Mouse (Mus musculus): ENCODE results near the gene Gm11084. TPM values are rescaled to one million over a fixed set of nuclear protein-coding genes. Genes with fewer than 3 reads are reported as not detected.

Gene Gm11084
- polyA plus RNA-seq, 1 experiment from 2014 or later, result not detected

DNA sequence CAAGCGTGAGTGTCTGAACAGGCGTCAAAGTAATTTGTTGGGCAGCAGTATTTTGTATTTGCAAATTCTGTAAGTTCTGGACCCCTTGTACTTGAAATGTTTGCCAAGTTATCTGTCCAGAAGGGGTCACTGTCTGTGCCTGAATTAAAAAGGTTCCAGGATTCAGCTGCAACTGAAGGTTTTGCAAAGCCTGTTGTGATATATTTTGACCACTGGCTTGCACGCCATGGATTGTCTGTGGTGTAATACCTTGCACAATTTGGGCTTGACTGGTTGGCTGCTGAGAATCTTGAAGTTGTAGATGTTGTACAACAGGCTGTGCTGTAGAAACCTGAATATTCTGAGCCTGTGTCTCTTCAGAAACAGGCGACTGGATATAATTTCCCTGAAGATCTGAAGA is 16.2 kb downstream of the Gm11084 start:
- H3K27ac ChIP-seq (ENCODE audit: low read length), result no peak overlapping the region

DNA sequence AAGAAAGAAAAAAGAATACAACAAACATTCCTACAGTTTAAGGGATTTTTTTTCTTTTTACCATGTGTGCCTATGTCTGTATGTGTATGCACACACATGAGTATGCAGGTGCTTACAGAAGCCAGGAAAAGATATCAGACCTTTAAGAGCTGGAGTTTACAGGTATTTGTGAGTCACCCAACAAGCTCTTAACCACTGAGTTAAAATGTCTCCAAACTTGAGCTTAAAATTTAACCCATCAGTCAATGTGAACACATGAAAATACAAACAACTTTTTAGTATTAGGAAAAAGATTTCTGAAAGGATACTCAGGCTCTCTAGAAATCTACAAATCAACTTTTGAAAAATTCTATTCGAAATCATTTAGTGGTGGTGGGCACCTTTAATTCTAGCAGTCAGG is 18.0 kb downstream of the Gm11084 start:
- Histone ChIP-seq H3K4me3 (replicated peaks; ENCODE audit: low read length) (no peak overlapping the region), H3K9ac (replicated peaks; ENCODE audit: low read depth, low read length) (no peak overlapping the region), H3K9me3 (ENCODE audit: control insufficient read depth, low read length) (no peaks in the 10 kb centered on the region), H3K36me3 (ENCODE audit: control insufficient read depth, insufficient read depth) (peaks cover 16% of the 10 kb centered on the region), H3K4me1 (replicated peaks; ENCODE audit: control insufficient read depth, insufficient read depth, low read length) (no peaks in the 10 kb centered on the region; the same call in none of the 2 replicates), H3K4me2 (ENCODE audit: low read length) (no peak overlapping the region), H3K27ac (ENCODE audit: low read length) (no peak overlapping the region), H3K27me3 (replicated peaks; ENCODE audit: control insufficient read depth, insufficient read depth, low read length) (no peaks in the 10 kb centered on the region)
- ATAC-seq, result no peak
- WGBS, result 95% methylated on average over 1 of the region's 1 CpGs

More for the DNA sequence above, 16.2 kb downstream of the Gm11084 start:
- H3K4me1 ChIP-seq (replicated peaks; ENCODE audit: control insufficient read depth, insufficient read depth, low read length), result no peaks in the 10 kb centered on the region; the same call in none of the 2 replicates
- H3K9me3 ChIP-seq (ENCODE audit: control insufficient read depth, low read length), result no peaks in the 10 kb centered on the region
- H3K9ac ChIP-seq (replicated peaks; ENCODE audit: low read depth, low read length), result no peak overlapping the region
- no peaks in the 10 kb centered on the region for H3K27me3 ChIP-seq (replicated peaks; ENCODE audit: control insufficient read depth, insufficient read depth, low read length)
- no peak overlapping the region for H3K4me3 ChIP-seq (replicated peaks; ENCODE audit: low read length)
- H3K4me2 ChIP-seq (ENCODE audit: low read length), result no peak overlapping the region
- peaks cover 16% of the 10 kb centered on the region for H3K36me3 ChIP-seq (ENCODE audit: control insufficient read depth, insufficient read depth)
- WGBS, result 87% methylated on average over 4 of the region's 4 CpGs
- ATAC-seq, result no peak

DNA sequence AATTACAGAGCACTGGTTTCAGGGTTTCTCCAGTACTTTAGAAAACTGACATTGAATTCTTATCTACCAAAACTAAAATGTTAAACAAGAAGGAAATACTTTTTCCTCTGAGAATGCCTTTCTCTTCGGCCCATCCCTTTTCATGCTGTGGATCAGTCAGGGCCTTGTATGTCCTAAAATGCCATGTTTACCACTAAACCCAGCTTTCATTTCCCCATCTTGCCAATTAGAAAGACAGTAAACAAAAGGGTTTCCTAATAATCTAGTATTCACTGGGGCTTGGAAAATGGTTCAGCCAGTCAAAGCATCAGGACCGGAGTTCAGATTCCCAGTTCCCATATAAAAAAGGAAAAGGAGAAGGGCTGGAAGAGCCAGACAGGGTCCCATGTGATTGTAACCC is 21.1 kb downstream of the Gm11084 start:
- Histone ChIP-seq H3K4me2 (ENCODE audit: low read length) (no peak overlapping the region), H3K27ac (ENCODE audit: low read length) (no peak overlapping the region), H3K27me3 (replicated peaks; ENCODE audit: control insufficient read depth, insufficient read depth, low read length) (no peaks in the 10 kb centered on the region), H3K4me1 (replicated peaks; ENCODE audit: control insufficient read depth, insufficient read depth, low read length) (no peaks in the 10 kb centered on the region; the same call in none of the 2 replicates), H3K9ac (replicated peaks; ENCODE audit: low read depth, low read length) (no peak overlapping the region), H3K9me3 (ENCODE audit: control insufficient read depth, low read length) (no peaks in the 10 kb centered on the region), H3K4me3 (replicated peaks; ENCODE audit: low read length) (no peak overlapping the region), H3K36me3 (ENCODE audit: control insufficient read depth, insufficient read depth) (peaks cover 15% of the 10 kb centered on the region)
- no peak for ATAC-seq
- 64% methylated on average over 2 of the region's 2 CpGs for WGBS

DNA sequence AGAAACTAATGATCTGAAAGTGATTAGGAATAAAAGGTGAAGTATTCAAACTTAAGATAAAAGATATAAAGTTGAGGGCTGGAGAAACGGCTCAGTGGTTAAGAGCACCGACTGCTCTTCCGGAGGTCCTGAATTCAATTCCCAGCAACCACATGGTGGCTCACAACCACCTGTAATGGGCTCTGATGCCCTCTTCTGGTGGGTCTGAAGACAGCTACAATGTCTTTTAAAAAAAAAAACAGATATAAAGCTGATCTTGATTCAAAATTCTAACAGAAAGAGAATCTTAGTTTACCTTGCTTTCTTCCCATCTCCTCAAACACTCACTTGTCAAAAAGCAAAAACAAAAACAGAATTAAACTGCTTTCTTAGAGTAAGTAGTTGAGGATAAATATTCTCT is 30.1 kb downstream of the Gm11084 start:
- Histone ChIP-seq H3K4me3 (replicated peaks; ENCODE audit: low read length) (no peak overlapping the region), H3K36me3 (ENCODE audit: control insufficient read depth, insufficient read depth) (peaks cover 5% of the 10 kb centered on the region), H3K4me2 (ENCODE audit: low read length) (no peak overlapping the region), H3K27ac (ENCODE audit: low read length) (no peak overlapping the region), H3K4me1 (replicated peaks; ENCODE audit: control insufficient read depth, insufficient read depth, low read length) (no peaks in the 10 kb centered on the region), H3K9ac (replicated peaks; ENCODE audit: low read depth, low read length) (no peak overlapping the region), H3K27me3 (replicated peaks; ENCODE audit: control insufficient read depth, insufficient read depth, low read length) (no peaks in the 10 kb centered on the region), H3K9me3 (ENCODE audit: control insufficient read depth, low read length) (no peaks in the 10 kb centered on the region)
- 95% methylated on average over 3 of the region's 3 CpGs for WGBS
- ATAC-seq, result no peak

DNA sequence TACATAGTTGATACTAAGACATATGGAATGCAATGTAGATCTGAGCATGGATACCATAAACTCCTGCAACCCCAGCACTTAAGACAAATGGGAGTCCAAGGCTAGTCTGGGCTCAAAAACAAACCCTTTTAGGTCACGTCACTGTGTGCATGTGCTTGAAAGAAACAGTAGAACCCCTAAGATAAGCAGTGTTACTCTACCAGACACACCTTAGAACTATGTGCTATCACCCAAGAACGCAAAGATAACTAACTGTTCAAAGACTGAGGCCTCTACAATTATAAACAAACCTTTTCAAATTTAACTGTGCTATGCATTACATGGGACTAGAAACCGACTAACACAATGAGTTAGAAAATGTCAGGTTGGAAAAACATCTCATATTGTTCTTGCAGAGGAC is 33.5 kb downstream of the Gm11084 start:
- no peak overlapping the region for H3K27ac ChIP-seq (ENCODE audit: low read length)
- H3K27me3 ChIP-seq (replicated peaks; ENCODE audit: control insufficient read depth, insufficient read depth, low read length), result no peaks in the 10 kb centered on the region
- H3K4me3 ChIP-seq (replicated peaks; ENCODE audit: low read length), result no peak overlapping the region
- ATAC-seq, result no peak
- peaks cover 2% of the 10 kb centered on the region; the same call in 1 of the 2 replicates for H3K36me3 ChIP-seq (ENCODE audit: control insufficient read depth, insufficient read depth)
- H3K9ac ChIP-seq (replicated peaks; ENCODE audit: low read depth, low read length), result no peak overlapping the region
- H3K4me1 ChIP-seq (replicated peaks; ENCODE audit: control insufficient read depth, insufficient read depth, low read length), result no peaks in the 10 kb centered on the region
- no peak overlapping the region for H3K4me2 ChIP-seq (ENCODE audit: low read length)
- no peaks in the 10 kb centered on the region for H3K9me3 ChIP-seq (ENCODE audit: control insufficient read depth, low read length)
- WGBS, result 95% methylated on average over 3 of the region's 3 CpGs

DNA sequence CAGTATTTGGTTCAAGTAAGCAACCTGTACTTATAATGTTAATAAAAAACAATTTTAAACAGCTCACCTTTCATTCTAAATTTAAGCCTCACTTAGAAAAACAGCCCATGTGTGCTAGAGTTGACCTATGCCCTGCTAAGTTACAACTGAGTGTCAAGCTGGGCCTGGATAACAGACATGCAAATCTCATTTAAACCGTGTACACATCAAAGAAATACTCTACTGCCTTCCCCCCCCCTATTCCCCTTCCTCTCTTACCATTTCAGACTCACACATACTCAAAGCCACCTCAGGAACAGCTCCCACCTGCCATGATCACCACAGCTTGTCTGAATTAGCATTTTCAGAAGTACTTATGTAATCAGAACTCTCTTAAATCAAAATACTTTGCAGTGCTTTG is 50.6 kb downstream of the Gm11084 start:
- H3K27me3 ChIP-seq (replicated peaks; ENCODE audit: control insufficient read depth, insufficient read depth, low read length), result no peaks in the 10 kb centered on the region
- ATAC-seq, result no peak
- H3K9ac ChIP-seq (replicated peaks; ENCODE audit: low read depth, low read length), result no peak overlapping the region
- no peak overlapping the region for H3K27ac ChIP-seq (ENCODE audit: low read length)
- H3K4me3 ChIP-seq (replicated peaks; ENCODE audit: low read length), result no peak overlapping the region
- peaks cover 3% of the 10 kb centered on the region; the same call in 1 of the 2 replicates for H3K36me3 ChIP-seq (ENCODE audit: control insufficient read depth, insufficient read depth)
- WGBS, result 23% methylated on average over 1 of the region's 1 CpGs
- no peaks in the 10 kb centered on the region for H3K4me1 ChIP-seq (replicated peaks; ENCODE audit: control insufficient read depth, insufficient read depth, low read length)
- no peak overlapping the region for H3K4me2 ChIP-seq (ENCODE audit: low read length)
- no peaks in the 10 kb centered on the region for H3K9me3 ChIP-seq (ENCODE audit: control insufficient read depth, low read length)

DNA sequence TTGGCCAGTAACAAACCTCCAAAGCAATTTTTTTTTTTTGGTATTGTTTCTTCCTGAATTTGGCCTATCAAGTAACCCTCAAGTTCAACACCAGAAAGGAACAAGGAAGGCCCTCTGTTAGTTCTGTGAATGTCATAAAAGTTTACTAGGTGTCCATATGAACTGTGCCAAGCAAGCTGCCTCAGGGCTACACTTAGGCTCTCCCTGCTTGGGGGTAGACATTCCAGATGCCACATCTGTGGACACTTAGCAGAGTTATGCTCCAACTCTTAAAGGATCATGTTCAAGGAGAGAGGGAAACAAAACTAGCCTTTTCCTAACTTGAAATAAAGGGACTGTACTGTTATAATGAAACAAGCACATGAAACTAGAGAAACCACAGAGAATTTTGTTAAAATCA is 54.3 kb downstream of the Gm11084 start:
- no peak for ATAC-seq
- Histone ChIP-seq H3K27ac (ENCODE audit: low read length) (no peak overlapping the region), H3K4me2 (ENCODE audit: low read length) (no peak overlapping the region), H3K27me3 (replicated peaks; ENCODE audit: control insufficient read depth, insufficient read depth, low read length) (no peaks in the 10 kb centered on the region), H3K9ac (replicated peaks; ENCODE audit: low read depth, low read length) (no peak overlapping the region), H3K36me3 (ENCODE audit: control insufficient read depth, insufficient read depth) (no peaks in the 10 kb centered on the region; the same call in 1 of the 2 replicates), H3K4me3 (replicated peaks; ENCODE audit: low read length) (no peak overlapping the region), H3K9me3 (ENCODE audit: control insufficient read depth, low read length) (no peaks in the 10 kb centered on the region), H3K4me1 (replicated peaks; ENCODE audit: control insufficient read depth, insufficient read depth, low read length) (no peaks in the 10 kb centered on the region)

DNA sequence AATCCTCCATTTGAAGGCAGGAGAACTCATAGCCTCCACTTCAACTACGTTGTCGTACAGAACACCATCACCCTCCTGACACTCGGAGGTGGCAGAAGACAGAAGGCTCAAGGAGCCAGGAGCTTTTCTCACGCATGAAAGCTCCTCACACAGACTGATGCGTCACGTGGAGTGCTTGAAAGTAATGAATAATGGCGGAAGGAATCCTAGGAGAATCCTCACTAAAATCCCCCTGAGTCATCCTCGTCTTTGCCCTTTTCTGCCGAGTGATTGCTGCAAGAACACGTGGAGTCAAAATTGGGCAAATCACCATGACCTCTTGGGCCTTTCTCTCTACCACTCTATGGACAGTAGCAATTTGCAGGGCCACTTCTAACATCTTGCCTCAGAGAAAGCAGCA is 61.5 kb downstream of the Gm11084 start:
- no peak overlapping the region for H3K4me3 ChIP-seq (replicated peaks; ENCODE audit: low read length)
- no peaks in the 10 kb centered on the region for H3K9me3 ChIP-seq (ENCODE audit: control insufficient read depth, low read length)
- 76% methylated on average over 10 of the region's 10 CpGs for WGBS
- H3K4me1 ChIP-seq (replicated peaks; ENCODE audit: control insufficient read depth, insufficient read depth, low read length), result no peaks in the 10 kb centered on the region
- no peak overlapping the region for H3K27ac ChIP-seq (ENCODE audit: low read length)
- ATAC-seq, result no peak
- H3K4me2 ChIP-seq (ENCODE audit: low read length), result no peak overlapping the region
- no peaks in the 10 kb centered on the region for H3K27me3 ChIP-seq (replicated peaks; ENCODE audit: control insufficient read depth, insufficient read depth, low read length)
- H3K36me3 ChIP-seq (ENCODE audit: control insufficient read depth, insufficient read depth), result no peaks in the 10 kb centered on the region
- H3K9ac ChIP-seq (replicated peaks; ENCODE audit: low read depth, low read length), result no peak overlapping the region
